Mouse (Mus musculus) embryonic facial prominence, embryonic 12.5 days (tissue): ENCODE data around the gene Trmt5. TPM values are rescaled to one million over a fixed set of nuclear protein-coding genes. Genes with fewer than 3 reads are reported as not detected.

Source experiments
- ATAC-seq: fragments of 200-750 bp; cut with Nextera tagmentation; 2 replicates; pipeline ENCODE4 v1.8.0; 2017; ENCODE audit not compliant: insufficient number of reproducible peaks, insufficient read depth, low FRiP score, low TSS enrichment
- H3K27ac ChIP-seq: fragments of 300-500 bp; sonication (generic); 2 replicates; pipeline ENCODE4 v1.5.1; 2016; ENCODE audit warnings: mild to moderate bottlenecking
- H3K27me3 ChIP-seq: fragments of 300-500 bp; sonication (generic); 2 replicates; pipeline ENCODE4 v1.6.1; 2016; ENCODE audit warnings: mild to moderate bottlenecking, moderate library complexity
- H3K36me3 ChIP-seq: fragments of 300-500 bp; sonication (generic); 2 replicates; pipeline ENCODE4 v1.6.1; 2016; ENCODE audit warnings: mild to moderate bottlenecking
- H3K4me1 ChIP-seq: fragments of 300-500 bp; sonication (generic); 2 replicates; pipeline ENCODE4 v1.6.1; 2016
- H3K4me2 ChIP-seq: fragments of 300-500 bp; sonication (generic); replicated peaks from 2 replicates; pipeline ENCODE4 v1.6.1; 2016; ENCODE audit warnings: mild to moderate bottlenecking, moderate library complexity
- H3K4me3 ChIP-seq: fragments of 300-500 bp; sonication (generic); 2 replicates; pipeline ENCODE4 v1.5.1; 2016; ENCODE audit warnings: mild to moderate bottlenecking
- H3K9ac ChIP-seq: fragments of 300-500 bp; sonication (generic); 2 replicates; pipeline ENCODE4 v1.6.1; 2016; ENCODE audit warnings: mild to moderate bottlenecking, moderate library complexity
- H3K9me3 ChIP-seq: fragments of 300-500 bp; sonication (generic); 2 replicates; pipeline ENCODE4 v1.6.1; 2016; ENCODE audit warnings: mild to moderate bottlenecking, moderate library complexity
- WGBS: fragments of 180-500 bp; shearing (Covaris S2); methylation state at CpG from one replicate; pipeline ENCODE4 v1.1.7; 2016; 5-methylcytosine and 5-hydroxymethylcytosine counted together
- polyA plus RNA-seq: library from polyadenylated mRNA; unstranded; fragments of >200 nt; fragmentation: Nextera tagmentation; extraction: Ambion mirVana; gene quantifications from 2 replicates; pipeline ENCODE4 v1.2.1, GENCODE M21; 2016

The Trmt5 gene
- polyA plus RNA-seq, 1 experiment from 2014 or later, result 18.6 TPM

DNA sequence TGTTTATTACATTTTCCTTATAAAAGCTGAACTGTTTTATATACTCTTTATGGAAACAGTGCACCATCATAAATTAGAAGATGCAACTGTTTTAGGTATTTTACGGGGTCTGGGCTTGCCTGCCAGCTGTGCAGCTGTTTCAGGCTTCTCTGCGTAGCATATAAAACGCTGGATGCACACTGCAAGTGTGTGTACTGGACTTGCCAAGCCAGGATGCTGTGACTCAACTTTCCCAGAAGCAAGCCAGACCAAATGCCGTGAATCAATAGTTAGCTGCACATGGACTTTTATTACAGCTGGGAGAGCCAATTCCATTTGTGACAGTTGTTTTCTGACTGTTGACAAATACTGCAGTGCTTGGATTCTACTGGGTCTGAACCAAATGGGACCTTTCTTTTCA is 16.6 kb downstream of the Trmt5 start:
- no peak for ATAC-seq
- Histone ChIP-seq H3K9me3 (no peaks in the 10 kb centered on the region), H3K27me3 (no peaks in the 10 kb centered on the region), H3K4me1 (0 out of 2 replicates have a peak, but pooled peaks cover 3% of the 10 kb centered on the region), H3K27ac (no peak overlapping the region), H3K9ac (no peak overlapping the region), H3K4me2 (no peak overlapping the region), H3K36me3 (peaks cover 10% of the 10 kb centered on the region), H3K4me3 (no peak overlapping the region)
- WGBS, result 86% methylated on average over 4 of the region's 4 CpGs

DNA sequence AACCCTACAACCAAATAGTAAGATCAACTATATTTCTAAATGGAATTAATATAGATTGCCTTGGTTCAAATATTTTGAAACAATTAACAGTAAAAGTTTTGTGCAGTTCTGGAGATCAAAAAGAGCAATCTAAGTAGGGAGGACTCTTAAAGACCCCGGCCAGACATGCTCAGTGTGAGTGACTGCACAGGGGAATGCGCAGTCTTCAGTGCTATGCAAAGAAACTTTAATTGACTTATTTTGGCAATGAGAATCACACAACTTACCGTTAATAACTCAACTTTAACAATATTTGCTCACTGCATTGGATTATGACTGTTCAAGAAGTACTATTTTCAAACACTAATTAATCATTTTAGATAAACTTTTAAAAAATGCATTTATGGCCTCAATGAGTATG is 17.0 kb downstream of the Trmt5 start:
- 0 out of 2 replicates have a peak, but pooled peaks cover 6% of the 10 kb centered on the region for H3K36me3 ChIP-seq
- 0 out of 2 replicates have a peak, but pooled peaks cover 3% of the 10 kb centered on the region for H3K4me1 ChIP-seq
- H3K27ac ChIP-seq, result no peak overlapping the region
- H3K9me3 ChIP-seq, result no peaks in the 10 kb centered on the region
- H3K27me3 ChIP-seq, result no peaks in the 10 kb centered on the region
- WGBS, result 78% methylated on average over 3 of the region's 3 CpGs
- H3K4me3 ChIP-seq, result no peak overlapping the region
- no peak overlapping the region for H3K9ac ChIP-seq
- no peak for ATAC-seq
- H3K4me2 ChIP-seq, result no peak overlapping the region

DNA sequence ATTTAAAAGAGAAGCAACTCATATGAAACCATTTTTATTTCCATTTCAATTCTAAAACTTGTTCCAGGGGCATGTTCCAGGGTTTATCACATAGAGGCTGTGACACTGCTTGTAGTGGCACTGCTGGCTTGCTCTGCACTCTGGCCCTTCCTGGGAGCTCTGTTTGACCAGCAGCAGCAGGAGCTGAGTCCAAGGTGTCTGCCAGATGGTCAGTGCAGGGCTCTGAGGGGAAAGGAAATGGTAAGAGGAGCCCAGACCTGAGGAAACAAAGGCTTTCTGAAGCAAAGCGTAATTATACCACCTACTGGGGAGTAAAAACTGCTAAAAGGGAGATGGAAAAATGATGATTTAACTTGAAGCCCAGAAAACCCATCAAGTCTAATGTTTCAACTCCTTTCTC is 18.0 kb downstream of the Trmt5 start:
- Histone ChIP-seq H3K27ac (no peak overlapping the region), H3K9me3 (no peaks in the 10 kb centered on the region), H3K4me3 (no peak overlapping the region), H3K4me1 (0 out of 2 replicates have a peak, but pooled peaks cover 3% of the 10 kb centered on the region), H3K36me3 (0 out of 2 replicates have a peak, but pooled peaks cover 4% of the 10 kb centered on the region), H3K4me2 (no peak overlapping the region), H3K27me3 (no peaks in the 10 kb centered on the region), H3K9ac (no peak overlapping the region)
- no peak for ATAC-seq
- 21% methylated on average over 1 of the region's 1 CpGs for WGBS

DNA sequence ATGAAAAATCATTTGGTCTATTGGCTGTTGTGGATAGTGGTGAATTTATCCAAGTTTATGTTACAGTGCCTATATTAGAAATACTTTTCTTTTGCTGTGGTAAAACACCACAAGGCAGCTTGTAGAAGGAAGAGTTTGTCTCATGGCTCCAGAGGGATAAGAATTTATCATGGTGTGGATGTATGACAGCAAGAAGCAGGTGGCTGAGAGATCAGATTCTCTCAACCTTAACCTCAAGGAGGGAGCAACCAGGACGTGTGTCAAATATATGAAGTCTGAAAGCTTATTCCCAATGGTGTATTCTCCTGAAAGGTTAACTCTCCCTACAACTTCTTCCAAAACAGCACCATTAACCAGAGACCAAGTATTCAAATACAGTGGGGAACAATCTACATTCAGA is 19.9 kb downstream of the Trmt5 start:
- no peak overlapping the region for H3K4me3 ChIP-seq
- 60% methylated on average over 1 of the region's 1 CpGs for WGBS
- H3K9me3 ChIP-seq, result 0 out of 2 replicates have a peak, but pooled peaks cover 4% of the 10 kb centered on the region

DNA sequence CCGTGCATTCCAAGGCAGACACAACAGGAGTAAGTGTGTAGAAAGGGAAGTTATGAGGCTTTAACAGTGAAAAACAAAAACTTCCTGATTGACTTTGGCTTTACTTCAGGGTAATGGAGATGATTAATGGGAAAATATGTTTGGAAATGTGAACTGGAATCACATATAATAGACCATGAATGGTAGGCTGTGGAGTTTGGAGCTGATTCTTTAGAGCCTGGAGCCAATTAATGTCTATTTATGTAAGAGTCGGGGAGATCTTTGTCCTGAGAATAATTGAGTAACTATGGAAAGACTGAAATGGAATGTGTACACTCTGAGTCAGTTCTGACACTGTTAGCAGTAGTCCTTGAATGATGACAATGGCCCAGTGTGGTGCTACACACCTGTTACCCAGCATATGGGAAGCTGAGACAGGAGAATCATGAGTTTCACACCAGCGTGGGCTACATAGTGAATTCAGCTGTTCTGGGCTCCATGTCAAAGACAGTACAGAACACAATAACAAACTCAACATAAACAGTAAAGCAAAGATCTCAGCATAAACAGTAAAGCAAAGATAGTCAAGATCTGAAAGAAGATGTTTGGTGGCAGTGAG is 21.0 kb downstream of the Trmt5 start:
- H3K4me2 ChIP-seq, result no peak overlapping the region

More for the DNA sequence above, 19.9 kb downstream of the Trmt5 start:
- Histone ChIP-seq H3K9ac (no peak overlapping the region), H3K4me1 (0 out of 2 replicates have a peak, but pooled peaks cover 3% of the 10 kb centered on the region), H3K36me3 (no peaks in the 10 kb centered on the region), H3K4me2 (no peak overlapping the region), H3K27me3 (no peaks in the 10 kb centered on the region), H3K27ac (no peak overlapping the region)
- ATAC-seq, result no peak

DNA sequence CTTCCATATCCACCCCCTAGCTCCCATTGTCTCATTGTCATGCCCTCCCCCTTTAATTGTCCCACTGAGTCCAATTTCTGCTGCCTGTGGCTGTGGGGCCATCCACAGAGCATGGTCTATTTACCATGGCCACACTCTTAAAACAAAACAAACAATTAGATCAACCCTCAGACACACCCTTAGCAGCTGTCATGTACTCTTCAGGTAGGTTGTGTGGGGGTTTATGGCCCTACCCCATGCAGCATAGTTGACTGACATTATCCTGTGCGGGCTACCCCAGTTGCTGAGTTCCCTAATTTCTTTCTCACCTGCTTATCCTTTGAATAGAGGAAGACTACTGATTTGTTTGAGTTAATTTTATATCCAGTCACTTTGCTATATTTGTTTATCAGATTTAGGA is 26.2 kb downstream of the Trmt5 start:
- no peak overlapping the region for H3K27ac ChIP-seq
- no peak overlapping the region for H3K9ac ChIP-seq
- no peak for ATAC-seq
- H3K4me1 ChIP-seq, result 0 out of 2 replicates have a peak, but pooled peaks cover 3% of the 10 kb centered on the region
- H3K36me3 ChIP-seq, result no peaks in the 10 kb centered on the region
- no peaks in the 10 kb centered on the region for H3K27me3 ChIP-seq
- H3K9me3 ChIP-seq, result 0 out of 2 replicates have a peak, but pooled peaks cover 4% of the 10 kb centered on the region
- no peak overlapping the region for H3K4me2 ChIP-seq
- WGBS, result 97% methylated on average over 1 of the region's 1 CpGs
- no peak overlapping the region for H3K4me3 ChIP-seq

More for the DNA sequence above, 21.0 kb downstream of the Trmt5 start:
- Histone ChIP-seq H3K36me3 (no peaks in the 10 kb centered on the region), H3K9me3 (0 out of 2 replicates have a peak, but pooled peaks cover 4% of the 10 kb centered on the region), H3K9ac (no peak overlapping the region), H3K4me1 (0 out of 2 replicates have a peak, but pooled peaks cover 3% of the 10 kb centered on the region), H3K27ac (no peak overlapping the region), H3K27me3 (no peaks in the 10 kb centered on the region), H3K4me3 (no peak overlapping the region)
- 73% methylated on average over 3 of the region's 3 CpGs for WGBS
- no peak for ATAC-seq

DNA sequence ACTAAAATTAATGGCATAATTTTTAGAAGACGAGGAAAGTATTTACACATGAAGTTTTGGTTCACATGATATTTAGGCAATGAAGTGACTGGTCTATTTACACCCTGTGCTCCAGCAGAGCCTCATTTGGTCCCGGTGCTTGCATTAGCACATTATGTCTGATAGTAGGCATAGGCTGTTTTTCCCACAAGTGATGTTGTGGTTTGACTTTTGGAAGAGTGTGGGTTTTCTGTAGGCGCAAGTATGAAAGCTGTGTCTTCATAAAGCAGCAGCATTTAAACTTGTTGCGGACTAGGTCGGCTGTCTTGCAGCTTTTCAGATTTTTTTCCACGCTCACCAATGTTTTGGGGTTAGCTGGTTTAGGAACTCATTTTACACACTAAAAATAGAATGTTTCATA is 27.2 kb downstream of the Trmt5 start:
- Histone ChIP-seq H3K4me1 (no peaks in the 10 kb centered on the region), H3K36me3 (no peaks in the 10 kb centered on the region), H3K9me3 (0 out of 2 replicates have a peak, but pooled peaks cover 4% of the 10 kb centered on the region), H3K27ac (no peak overlapping the region), H3K4me2 (no peak overlapping the region), H3K9ac (no peak overlapping the region), H3K27me3 (no peaks in the 10 kb centered on the region), H3K4me3 (no peak overlapping the region)
- ATAC-seq, result no peak
- WGBS, result 92% methylated on average over 6 of the region's 6 CpGs

DNA sequence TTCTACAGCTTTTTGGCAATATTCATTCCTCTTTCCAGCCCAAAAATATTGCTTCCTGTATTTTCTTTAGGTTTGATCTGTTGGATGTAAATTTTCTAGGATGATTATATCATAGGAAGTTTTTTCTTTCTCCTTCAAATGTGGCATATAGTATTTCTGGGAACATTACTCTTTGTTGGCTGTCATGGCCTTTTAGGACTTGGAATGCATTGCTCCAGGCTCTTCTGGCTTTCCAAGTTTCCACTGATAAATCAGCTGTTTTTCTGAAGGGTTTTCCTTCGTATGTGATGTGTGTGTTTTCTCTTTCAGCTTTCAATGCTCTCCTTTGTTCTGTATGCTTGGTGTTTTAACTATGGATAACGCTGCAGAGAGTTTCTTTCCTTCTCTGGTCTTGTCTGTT is 31.5 kb downstream of the Trmt5 start:
- 23% methylated on average over 2 of the region's 2 CpGs for WGBS
- no peak for ATAC-seq
- no peak overlapping the region for H3K27ac ChIP-seq
- no peaks in the 10 kb centered on the region for H3K4me1 ChIP-seq
- no peaks in the 10 kb centered on the region for H3K9me3 ChIP-seq
- no peaks in the 10 kb centered on the region for H3K27me3 ChIP-seq
- no peak overlapping the region for H3K4me3 ChIP-seq
- H3K36me3 ChIP-seq, result no peaks in the 10 kb centered on the region
- no peak overlapping the region for H3K9ac ChIP-seq
- no peak overlapping the region for H3K4me2 ChIP-seq

DNA sequence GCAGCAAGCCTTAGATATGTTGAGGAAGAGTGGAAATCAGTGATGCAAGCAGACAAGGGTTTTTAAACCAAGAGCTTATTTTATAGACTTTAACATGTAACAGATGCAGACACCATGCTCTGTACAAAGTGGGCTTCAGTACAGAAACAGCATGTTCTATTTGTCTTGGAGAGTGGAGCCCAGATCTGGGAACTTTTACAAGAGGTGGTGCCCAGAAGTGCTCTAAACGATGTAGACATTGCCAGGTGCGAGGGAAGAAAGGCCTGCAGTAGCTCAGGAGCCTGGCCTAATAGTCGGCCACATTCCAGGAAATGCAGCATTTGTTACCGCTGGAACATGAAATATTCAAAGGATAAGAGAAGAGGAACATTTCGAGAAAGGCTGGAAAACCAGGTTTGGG is 40.8 kb downstream of the Trmt5 start:
- Histone ChIP-seq H3K9me3 (no peaks in the 10 kb centered on the region), H3K27me3 (no peaks in the 10 kb centered on the region), H3K9ac (no peak overlapping the region), H3K4me3 (no peak overlapping the region), H3K4me2 (no peak overlapping the region), H3K4me1 (0 out of 2 replicates have a peak, but pooled peaks cover 4% of the 10 kb centered on the region), H3K27ac (no peak overlapping the region), H3K36me3 (no peaks in the 10 kb centered on the region)
- 67% methylated on average over 5 of the region's 5 CpGs for WGBS
- no peak for ATAC-seq

DNA sequence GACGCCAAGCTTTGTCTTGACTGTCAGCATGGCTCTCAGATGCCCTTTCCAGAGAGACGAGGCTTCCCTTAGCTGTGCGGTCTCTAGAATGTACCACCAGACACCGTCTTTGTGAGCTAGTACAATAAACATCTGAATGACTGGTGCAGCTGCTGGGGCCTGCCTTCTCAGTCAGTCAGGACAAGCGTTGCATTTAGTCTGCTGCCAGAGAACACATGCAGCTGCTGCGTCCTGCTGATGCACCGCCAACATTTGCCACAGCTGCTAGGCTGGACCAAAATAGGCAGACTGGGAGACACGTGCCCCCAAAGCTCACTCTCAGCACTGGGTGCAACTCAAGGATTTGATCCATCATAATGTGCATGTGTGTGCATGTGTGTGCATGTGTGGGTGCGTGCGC is 44.5 kb downstream of the Trmt5 start:
- Histone ChIP-seq H3K4me2 (no peak overlapping the region), H3K9me3 (no peaks in the 10 kb centered on the region), H3K27me3 (no peaks in the 10 kb centered on the region), H3K4me1 (0 out of 2 replicates have a peak, but pooled peaks cover 4% of the 10 kb centered on the region), H3K36me3 (no peaks in the 10 kb centered on the region), H3K27ac (no peak overlapping the region), H3K9ac (no peak overlapping the region), H3K4me3 (no peak overlapping the region)
- ATAC-seq, result no peak
- 68% methylated on average over 10 of the region's 10 CpGs for WGBS

DNA sequence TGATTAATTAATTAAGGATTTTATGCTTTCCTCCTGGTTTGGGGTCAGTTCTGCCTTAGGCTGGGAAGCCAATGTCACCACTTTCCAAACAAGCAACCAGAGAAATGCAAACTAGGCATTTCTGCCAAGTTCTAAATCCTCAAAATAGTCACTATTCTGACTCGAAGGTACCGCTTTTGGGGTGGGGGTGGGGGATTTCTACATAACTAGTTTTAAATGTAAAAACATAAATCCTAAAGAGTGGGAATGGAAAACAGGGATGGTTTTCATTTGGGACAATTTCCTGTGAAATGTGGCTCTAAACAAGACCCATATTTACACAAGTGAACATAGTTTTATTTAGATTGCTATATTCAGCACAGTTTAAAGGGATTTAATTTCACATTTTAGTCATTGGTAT is 53.9 kb downstream of the Trmt5 start:
- H3K4me3 ChIP-seq, result no peak overlapping the region
- H3K27ac ChIP-seq, result no peak overlapping the region
- H3K36me3 ChIP-seq, result no peaks in the 10 kb centered on the region
- H3K9me3 ChIP-seq, result no peaks in the 10 kb centered on the region
- ATAC-seq, result no peak
- H3K4me2 ChIP-seq, result no peak overlapping the region
- no peak overlapping the region for H3K9ac ChIP-seq
- 42% methylated on average over 2 of the region's 2 CpGs for WGBS
- H3K4me1 ChIP-seq, result no peaks in the 10 kb centered on the region
- H3K27me3 ChIP-seq, result no peaks in the 10 kb centered on the region

DNA sequence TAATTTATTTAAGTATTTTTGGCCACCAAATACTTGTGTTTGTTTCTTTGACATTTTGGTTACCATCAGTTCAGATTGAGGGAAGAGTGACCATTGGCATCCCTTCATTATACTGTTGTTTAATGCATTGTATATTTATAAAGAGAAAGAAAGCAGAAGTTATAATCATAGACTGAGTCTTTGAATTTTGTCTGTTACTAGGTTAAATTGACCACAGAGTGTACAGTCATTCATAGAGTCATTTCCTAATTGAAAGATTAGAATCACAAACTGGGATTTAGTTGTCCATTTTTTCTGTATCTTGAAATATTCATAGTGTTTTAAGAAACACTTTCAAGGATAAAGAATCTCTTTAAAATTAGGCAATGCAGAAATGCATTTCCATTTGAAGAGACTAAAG is 55.0 kb downstream of the Trmt5 start:
- no peaks in the 10 kb centered on the region for H3K4me1 ChIP-seq
- H3K9ac ChIP-seq, result no peak overlapping the region
- no peaks in the 10 kb centered on the region for H3K9me3 ChIP-seq
- no peaks in the 10 kb centered on the region for H3K36me3 ChIP-seq
- H3K4me3 ChIP-seq, result no peak overlapping the region
- ATAC-seq, result no peak
- H3K27ac ChIP-seq, result no peak overlapping the region
- H3K4me2 ChIP-seq, result no peak overlapping the region
- H3K27me3 ChIP-seq, result no peaks in the 10 kb centered on the region
